Mouse (Mus musculus): ENCODE results near the gene Klhl35.

GRCm38 (mm10) chr7:99454044-99454443, 11.8 kb upstream of the Klhl35 start:
- TF ChIP-seq POLR2A (IDR thresholded peaks at IDR 0.05; ENCODE audit: borderline replicate concordance, insufficient read depth, low read length) (no peak), CTCF (IDR thresholded peaks at IDR 0.05; ENCODE audit: borderline replicate concordance, insufficient read depth, low read depth, low read length) (no peak)
